Mouse (Mus musculus) hindbrain, embryonic 12.5 days (tissue): ENCODE results near the gene Vac14. TPM values are rescaled to one million over a fixed set of nuclear protein-coding genes. Genes with fewer than 3 reads are reported as not detected.

ENCODE experiments used
- ATAC-seq: fragments of 200-750 bp; cut with Nextera tagmentation; 2 replicates; pipeline ENCODE4 v1.8.0; 2017; ENCODE audit warnings: moderate TSS enrichment; ENCODE audit not compliant: low FRiP score
- H3K27ac ChIP-seq: fragments of 300-500 bp; sonication (generic); 2 replicates; pipeline ENCODE4 v1.5.1; 2016; ENCODE audit warnings: mild to moderate bottlenecking
- H3K27me3 ChIP-seq: fragments of 300-500 bp; sonication (generic); 2 replicates; pipeline ENCODE4 v1.6.1; 2016; ENCODE audit warnings: mild to moderate bottlenecking
- H3K36me3 ChIP-seq: fragments of 300-500 bp; sonication (generic); 2 replicates; pipeline ENCODE4 v1.6.1; 2016; ENCODE audit warnings: mild to moderate bottlenecking
- H3K4me1 ChIP-seq: fragments of 300-500 bp; sonication (generic); 2 replicates; pipeline ENCODE4 v1.6.1; 2016
- H3K4me2 ChIP-seq: fragments of 300-500 bp; sonication (generic); replicated peaks from 2 replicates; pipeline ENCODE4 v1.6.1; 2016; ENCODE audit warnings: mild to moderate bottlenecking
- H3K4me3 ChIP-seq: fragments of 300-500 bp; sonication (generic); 2 replicates; pipeline ENCODE4 v1.5.1; 2016; ENCODE audit warnings: mild to moderate bottlenecking
- H3K9ac ChIP-seq: fragments of 300-500 bp; sonication (generic); 2 replicates; pipeline ENCODE4 v1.6.1; 2016; ENCODE audit warnings: mild to moderate bottlenecking, moderate library complexity
- H3K9me3 ChIP-seq: fragments of 300-500 bp; sonication (generic); replicated peaks from 2 replicates; pipeline ENCODE4 v1.6.1; 2016; ENCODE audit warnings: mild to moderate bottlenecking
- WGBS: fragments of 180-500 bp; shearing (Covaris S2); methylation state at CpG from one replicate; pipeline ENCODE4 v1.1.7; 2016; 5-methylcytosine and 5-hydroxymethylcytosine counted together
- polyA plus RNA-seq: library from polyadenylated mRNA; unstranded; fragments of >200 nt; fragmentation: Nextera tagmentation; extraction: Ambion mirVana; gene quantifications from 2 replicates; pipeline ENCODE4 v1.2.1, GENCODE M21; 2016

Vac14 gene
- polyA plus RNA-seq: 29.5 and 29.7 TPM in 2 replicates

DNA sequence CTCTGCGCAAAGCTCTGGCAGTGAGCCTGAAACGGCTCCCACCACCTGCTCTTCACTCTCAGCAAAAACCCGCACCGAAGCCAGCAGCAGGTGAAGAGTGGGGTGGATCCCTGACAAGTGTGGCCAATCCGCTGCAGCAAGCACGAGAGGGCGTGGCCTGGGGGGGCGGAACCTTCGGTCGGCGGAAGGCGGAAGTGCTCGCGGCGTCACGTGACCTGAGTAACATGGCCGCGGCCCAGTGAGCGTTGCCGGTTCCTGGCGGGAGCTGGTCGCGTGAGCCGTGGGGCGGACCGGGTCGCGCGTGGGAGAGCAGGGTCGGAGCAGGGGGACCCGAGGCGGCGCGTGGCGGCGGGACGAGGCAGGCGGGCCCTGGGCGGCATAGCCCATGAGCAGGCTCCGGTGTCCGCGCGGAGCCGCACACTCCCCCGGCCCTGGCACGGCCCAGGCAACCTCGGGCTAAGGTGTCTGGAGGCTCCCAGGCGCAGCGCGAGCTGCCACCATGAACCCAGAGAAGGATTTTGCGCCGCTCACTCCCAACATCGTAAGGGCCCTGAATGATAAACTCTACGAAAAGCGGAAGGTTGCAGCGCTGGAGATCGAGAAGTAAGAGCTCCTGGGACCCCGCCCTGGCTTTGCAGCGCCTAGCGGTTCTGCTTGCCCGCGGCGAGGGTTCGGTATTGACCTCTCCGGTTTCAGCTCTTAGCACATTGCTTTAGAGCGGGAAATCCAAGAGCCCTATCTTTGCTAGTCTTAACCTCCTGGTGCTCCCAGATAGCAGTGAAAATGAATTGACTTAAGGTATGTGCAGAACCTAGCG, at the start of gene Vac14:
Gene Vac14 (plus strand): TSS at position 195 of the 817 bp plus-strand sequence.
- ATAC-seq: peak; percentile 96
- peaks cover 19% of the 10 kb centered on the region for H3K4me1 ChIP-seq
- no peaks in the 10 kb centered on the region for H3K9me3 ChIP-seq

DNA sequence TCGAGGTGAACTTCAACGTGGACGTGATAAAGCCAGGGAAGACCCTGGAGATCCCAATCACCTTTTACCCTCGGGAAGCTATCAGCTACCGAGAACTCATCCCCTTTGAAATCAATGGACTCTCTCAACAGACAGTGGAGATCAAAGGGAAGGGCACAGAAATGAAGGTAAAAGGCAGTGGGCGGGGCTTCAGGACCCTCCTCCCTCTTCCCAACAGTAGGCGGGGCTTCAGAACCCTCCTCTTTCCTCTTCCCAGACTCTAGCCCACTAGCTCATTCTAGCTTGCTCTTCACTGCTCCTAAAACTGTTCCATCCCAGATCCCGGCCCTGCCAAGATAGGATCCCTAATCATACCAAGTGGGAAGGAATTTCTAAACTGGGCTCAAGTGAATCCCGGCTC, 25.7 kb upstream of the Vac14 start:
- Histone ChIP-seq H3K9me3 (no peaks in the 10 kb centered on the region), H3K4me3 (no peak overlapping the region), H3K4me1 (no peaks in the 10 kb centered on the region), H3K27ac (no peak overlapping the region), H3K9ac (no peak overlapping the region), H3K36me3 (no peaks in the 10 kb centered on the region), H3K27me3 (no peaks in the 10 kb centered on the region), H3K4me2 (no peak overlapping the region)
- 75% methylated on average over 9 of the region's 9 CpGs for WGBS
- no peak for ATAC-seq

More for the DNA sequence above, at the start of gene Vac14:
- Histone ChIP-seq H3K36me3 (no peaks in the 10 kb centered on the region), H3K27ac (peak within 1 kb of the TSS; percentile 40; the same call in 1 of the 2 replicates), H3K4me3 (peak within 1 kb of the TSS; percentile 84), H3K4me2 (peak within 1 kb of the TSS; percentile 81), H3K27me3 (no peaks in the 10 kb centered on the region), H3K9ac (peak within 1 kb of the TSS; percentile 79)
- WGBS: under 1% methylated on average over 63 of the region's 67 CpGs

DNA sequence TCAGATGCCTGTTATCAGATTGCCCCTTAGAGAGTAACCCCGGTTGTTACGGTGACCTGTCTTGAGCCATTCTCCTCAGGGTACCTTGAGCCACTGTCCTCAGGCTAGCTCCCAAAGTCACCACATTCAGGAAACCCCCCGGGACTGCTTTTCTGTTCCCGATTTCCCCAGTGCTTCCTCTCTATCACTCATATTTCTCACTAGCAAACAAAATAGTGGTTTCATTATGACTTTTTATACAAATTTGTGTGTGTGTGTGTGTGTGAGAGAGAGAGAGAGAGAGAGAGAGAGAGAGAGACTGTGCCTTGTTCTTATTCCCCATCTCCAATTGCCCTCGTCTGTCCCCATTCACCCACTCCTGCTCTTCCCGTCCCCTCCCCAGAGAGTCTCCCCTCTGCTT, 24.2 kb upstream of the Vac14 start:
- H3K4me1 ChIP-seq: no peaks in the 10 kb centered on the region
- no peak for ATAC-seq
- no peak overlapping the region for H3K4me2 ChIP-seq
- no peak overlapping the region for H3K4me3 ChIP-seq
- H3K36me3 ChIP-seq: no peaks in the 10 kb centered on the region
- no peaks in the 10 kb centered on the region for H3K27me3 ChIP-seq
- WGBS: 77% methylated on average over 6 of the region's 6 CpGs
- H3K9ac ChIP-seq: no peak overlapping the region
- no peaks in the 10 kb centered on the region for H3K9me3 ChIP-seq
- no peak overlapping the region for H3K27ac ChIP-seq

DNA sequence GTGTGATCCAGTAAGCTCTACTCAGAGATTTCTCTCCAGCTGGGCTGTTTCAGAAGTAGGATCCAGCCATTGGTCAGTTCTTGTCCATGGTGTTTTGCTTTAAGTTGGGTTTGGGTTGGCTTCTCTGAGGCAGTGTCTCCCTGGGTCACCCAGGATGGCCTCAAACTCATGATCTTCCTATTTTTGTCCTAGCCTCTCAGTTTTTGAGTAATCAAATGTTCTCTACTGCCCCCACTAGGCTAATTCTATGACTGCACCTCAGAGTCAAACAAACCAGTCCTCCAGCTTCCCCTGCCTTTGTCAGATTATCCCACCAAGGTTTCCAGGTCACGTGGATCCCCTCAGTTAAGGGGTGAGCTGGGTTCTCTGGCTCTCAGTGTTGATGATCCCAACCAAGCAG, 13.8 kb upstream of the Vac14 start:
- Histone ChIP-seq H3K27me3 (no peaks in the 10 kb centered on the region), H3K4me2 (no peak overlapping the region)
- WGBS: 10% methylated on average over 1 of the region's 1 CpGs

DNA sequence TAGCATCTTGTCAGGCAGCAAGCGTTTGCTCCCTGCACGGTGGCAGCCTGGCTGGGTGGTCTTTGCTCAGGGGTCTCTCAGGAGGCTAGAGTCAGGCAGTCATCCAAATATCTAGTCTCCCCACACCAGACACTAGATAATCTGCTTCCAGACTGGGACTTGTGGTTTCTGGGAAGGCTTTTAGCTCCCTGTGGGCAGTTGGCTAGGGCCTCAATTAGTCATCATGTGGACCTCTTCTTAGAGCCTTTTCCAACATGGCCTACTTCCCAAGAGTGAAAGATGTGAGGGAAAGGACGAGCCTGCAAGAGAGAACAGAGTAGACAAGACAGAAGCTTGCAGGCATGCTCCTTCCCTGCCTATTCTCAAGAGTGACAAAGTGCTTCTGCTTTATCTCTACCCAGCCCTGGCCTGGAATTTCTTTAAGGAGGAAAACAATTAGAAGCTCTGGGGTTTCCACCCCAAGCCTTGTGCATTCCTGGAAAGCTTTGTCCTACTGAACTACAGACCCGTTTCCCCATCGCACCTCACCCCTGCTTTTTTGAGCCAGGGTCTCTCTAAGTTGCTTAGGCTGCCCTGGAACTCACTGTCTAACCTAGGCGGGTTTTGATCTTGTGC, 12.9 kb upstream of the Vac14 start:
- no peak overlapping the region for H3K4me3 ChIP-seq
- H3K27me3 ChIP-seq: no peaks in the 10 kb centered on the region
- no peaks in the 10 kb centered on the region for H3K36me3 ChIP-seq
- WGBS: 62% methylated on average over 6 of the region's 6 CpGs
- no peak overlapping the region for H3K27ac ChIP-seq
- ATAC-seq: no peak
- no peak overlapping the region for H3K9ac ChIP-seq
- H3K4me2 ChIP-seq: no peak overlapping the region
- H3K9me3 ChIP-seq: no peaks in the 10 kb centered on the region
- no peaks in the 10 kb centered on the region for H3K4me1 ChIP-seq

More for the DNA sequence above, 13.8 kb upstream of the Vac14 start:
- Histone ChIP-seq H3K4me3 (no peak overlapping the region), H3K27ac (no peak overlapping the region), H3K36me3 (no peaks in the 10 kb centered on the region), H3K9ac (no peak overlapping the region), H3K4me1 (no peaks in the 10 kb centered on the region), H3K9me3 (no peaks in the 10 kb centered on the region)
- ATAC-seq: no peak

DNA sequence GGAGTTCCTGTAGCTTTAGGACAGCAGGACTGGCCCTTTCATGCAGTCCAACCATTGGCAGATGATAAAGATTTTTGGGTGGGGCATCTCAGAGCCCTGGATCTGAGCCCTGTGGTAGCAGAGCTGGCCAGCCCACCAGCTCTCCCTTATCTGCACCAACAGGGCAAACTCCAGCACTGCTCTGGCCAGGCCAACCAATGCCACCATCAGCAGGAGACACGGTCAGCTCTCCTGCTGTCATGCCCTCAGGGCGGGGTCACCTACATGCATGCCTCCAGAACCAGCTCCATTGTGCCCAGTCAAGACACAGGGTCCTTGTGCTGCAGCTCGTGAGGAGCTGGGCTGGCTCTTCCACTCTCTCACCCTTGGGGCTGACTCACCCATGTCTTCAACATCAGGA, 2.7 kb upstream of the Vac14 start:
- no peaks in the 10 kb centered on the region for H3K27me3 ChIP-seq

DNA sequence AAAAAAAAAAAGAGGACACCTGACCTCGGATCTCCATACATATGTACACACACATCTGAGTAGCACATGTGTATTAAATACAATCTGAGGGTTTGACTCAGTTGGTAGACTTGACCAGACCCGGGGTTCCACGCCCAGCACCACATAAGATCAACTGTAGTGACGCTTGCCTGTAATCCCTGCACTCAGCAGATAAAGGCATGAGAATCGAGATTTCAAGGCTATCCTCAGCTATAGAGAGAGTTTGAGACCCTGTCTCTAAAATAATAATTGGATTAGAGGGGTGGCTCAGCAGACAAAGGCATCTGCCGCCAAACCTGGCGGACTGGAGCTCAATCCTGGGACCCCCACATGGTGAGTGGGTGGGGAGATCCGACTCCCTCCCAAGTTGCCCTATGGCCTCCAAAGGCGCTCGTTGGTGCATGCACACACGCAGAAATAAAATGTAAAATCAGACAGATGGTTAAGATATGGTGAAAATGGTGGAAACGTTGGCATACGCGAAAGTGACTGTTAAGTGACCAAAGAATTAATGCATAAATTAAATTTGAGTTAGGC, 505 bp upstream of the Vac14 start:
- Histone ChIP-seq H3K27ac (peak overlapping the region; percentile 40; the same call in 1 of the 2 replicates), H3K36me3 (no peaks in the 10 kb centered on the region), H3K4me3 (peak overlapping the region; percentile 84), H3K4me1 (peaks cover 19% of the 10 kb centered on the region), H3K27me3 (no peaks in the 10 kb centered on the region), H3K9me3 (no peaks in the 10 kb centered on the region), H3K4me2 (peak overlapping the region; percentile 81), H3K9ac (peak overlapping the region; percentile 79)
- 25% methylated on average over 14 of the region's 14 CpGs for WGBS
- ATAC-seq: peak; percentile 36; the same call in 1 of the 2 replicates

More for the DNA sequence above, 2.7 kb upstream of the Vac14 start:
- no peak overlapping the region for H3K4me2 ChIP-seq
- H3K27ac ChIP-seq: no peak overlapping the region
- no peaks in the 10 kb centered on the region for H3K9me3 ChIP-seq
- peaks cover 16% of the 10 kb centered on the region for H3K4me1 ChIP-seq
- no peaks in the 10 kb centered on the region for H3K36me3 ChIP-seq
- ATAC-seq: no peak
- no peak overlapping the region for H3K9ac ChIP-seq
- H3K4me3 ChIP-seq: no peak overlapping the region
- WGBS: 71% methylated on average over 3 of the region's 3 CpGs

DNA sequence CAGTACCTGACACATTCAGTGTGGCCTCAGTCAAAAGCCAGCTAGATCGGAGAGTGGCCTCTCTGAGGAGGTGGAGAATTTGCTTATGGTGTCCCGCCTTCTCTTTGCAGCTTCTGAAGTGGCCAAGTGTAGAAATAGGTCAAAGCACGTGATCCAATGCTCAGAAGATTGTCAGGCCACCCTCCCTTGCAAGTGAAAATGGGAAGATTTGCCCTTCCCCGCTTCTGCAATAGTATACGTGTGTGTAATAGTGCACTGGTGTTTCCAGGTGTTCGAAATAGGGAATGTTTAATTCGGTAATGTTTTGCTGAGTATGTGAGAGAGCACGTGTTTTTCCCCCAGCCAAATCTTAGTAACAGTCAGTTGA, 806 bp downstream of the Vac14 start:
- 28% methylated on average over 8 of the region's 8 CpGs for WGBS
- H3K4me2 ChIP-seq: peak overlapping the region; percentile 81
- no peaks in the 10 kb centered on the region for H3K9me3 ChIP-seq
- peak overlapping the region; percentile 79 for H3K9ac ChIP-seq
- peak overlapping the region; percentile 84 for H3K4me3 ChIP-seq
- H3K27me3 ChIP-seq: no peaks in the 10 kb centered on the region
- peaks cover 19% of the 10 kb centered on the region for H3K4me1 ChIP-seq
- ATAC-seq: no peak
- H3K27ac ChIP-seq: no peak overlapping the region
- H3K36me3 ChIP-seq: no peaks in the 10 kb centered on the region

DNA sequence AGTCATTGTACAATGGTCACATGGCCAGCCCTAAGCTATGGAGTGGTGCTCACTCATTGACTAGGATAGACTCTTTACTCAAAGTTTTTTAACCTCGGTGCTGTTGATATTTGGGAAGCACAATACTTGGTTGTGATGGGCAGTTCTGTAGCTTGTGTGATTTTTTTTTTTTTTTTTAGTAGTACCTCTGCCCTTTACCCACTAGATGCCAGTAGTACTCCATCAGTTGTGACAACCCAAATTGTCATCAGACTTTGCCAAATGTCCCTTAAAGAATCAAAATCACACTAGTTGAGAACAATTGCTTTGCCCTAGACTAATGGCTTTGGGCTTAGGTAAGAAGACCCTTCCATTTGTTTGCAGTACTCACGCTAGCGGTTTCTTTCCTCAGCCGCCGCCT, 1.5 kb downstream of the Vac14 start:
- Histone ChIP-seq H3K27me3 (no peaks in the 10 kb centered on the region), H3K4me2 (peak overlapping the region; percentile 81; the same call in 1 of the 2 replicates), H3K4me1 (peaks cover 19% of the 10 kb centered on the region), H3K27ac (no peak overlapping the region), H3K36me3 (no peaks in the 10 kb centered on the region), H3K9ac (no peak overlapping the region), H3K4me3 (peak overlapping the region; percentile 84; the same call in 1 of the 2 replicates), H3K9me3 (no peaks in the 10 kb centered on the region)
- no peak for ATAC-seq
- WGBS: 95% methylated on average over 5 of the region's 5 CpGs

DNA sequence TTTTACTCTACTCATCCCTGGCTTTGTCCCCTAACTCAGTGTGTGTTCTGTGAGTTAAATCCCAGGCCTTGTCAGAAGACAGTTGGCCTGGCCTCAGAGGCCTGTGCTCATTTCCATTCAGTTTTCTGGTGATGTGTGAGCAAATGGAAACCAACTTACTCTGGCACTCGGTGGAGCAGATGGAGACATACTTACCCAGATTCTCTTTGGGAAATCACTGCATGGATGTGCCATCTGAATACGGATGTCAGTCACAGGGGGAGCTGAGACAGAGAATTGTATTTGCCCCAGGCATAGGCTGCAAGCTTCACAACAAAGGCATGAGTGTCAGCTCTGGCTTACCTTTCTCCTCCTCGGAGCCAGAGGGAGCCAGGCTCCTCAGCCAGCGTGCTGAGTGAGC, 8.0 kb downstream of the Vac14 start:
- Histone ChIP-seq H3K36me3 (no peaks in the 10 kb centered on the region), H3K9me3 (no peaks in the 10 kb centered on the region), H3K4me2 (no peak overlapping the region), H3K4me1 (0 out of 2 replicates have a peak, but pooled peaks cover 3% of the 10 kb centered on the region), H3K9ac (no peak overlapping the region), H3K4me3 (no peak overlapping the region), H3K27me3 (no peaks in the 10 kb centered on the region), H3K27ac (no peak overlapping the region)
- 81% methylated on average over 4 of the region's 4 CpGs for WGBS
- no peak for ATAC-seq

DNA sequence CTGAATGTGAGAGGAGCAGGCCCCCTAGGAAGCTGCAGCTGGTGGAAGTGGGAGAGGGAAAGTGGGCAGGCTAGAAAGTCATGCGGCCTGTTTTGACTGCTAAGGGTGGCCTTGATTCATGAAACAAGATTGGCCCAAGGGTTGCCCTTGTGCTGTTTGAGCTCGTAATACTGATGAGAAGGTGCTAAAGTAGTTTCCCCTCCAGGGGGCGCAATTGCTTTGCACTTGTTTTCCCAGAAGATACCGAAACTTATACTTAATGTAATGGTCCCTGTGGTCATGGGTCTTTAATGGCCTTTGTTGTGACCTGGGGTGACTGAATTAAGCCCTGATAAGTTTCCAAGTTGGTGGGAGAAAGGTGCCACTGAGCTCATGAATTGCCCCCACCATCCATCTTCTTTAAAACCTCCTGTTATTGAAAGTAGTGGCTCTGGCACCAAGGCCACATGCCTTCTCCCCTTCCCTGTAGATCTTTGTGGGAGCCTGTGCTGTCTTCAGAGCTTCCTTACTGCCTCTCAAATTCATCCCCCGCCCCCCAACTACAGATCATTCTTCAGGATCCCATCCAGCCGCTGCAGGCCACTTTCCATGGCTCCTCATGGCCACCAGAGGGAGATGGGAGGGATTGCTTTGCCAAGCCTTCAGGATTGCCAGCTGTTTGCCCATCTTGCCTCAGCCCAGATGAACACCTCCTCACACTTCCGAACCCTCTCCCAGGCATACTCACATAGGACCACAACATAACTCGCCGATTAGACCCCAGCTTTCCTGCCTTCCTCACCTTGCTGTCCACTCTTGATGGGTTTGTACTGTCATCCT, 11.1 kb downstream of the Vac14 start:
- WGBS: 70% methylated on average over 9 of the region's 9 CpGs
- H3K27me3 ChIP-seq: no peaks in the 10 kb centered on the region
- H3K4me3 ChIP-seq: no peak overlapping the region
- no peaks in the 10 kb centered on the region for H3K9me3 ChIP-seq
- H3K27ac ChIP-seq: no peak overlapping the region
- H3K9ac ChIP-seq: no peak overlapping the region
- H3K36me3 ChIP-seq: peaks cover 27% of the 10 kb centered on the region
- no peak overlapping the region for H3K4me2 ChIP-seq
- 0 out of 2 replicates have a peak, but pooled peaks cover 3% of the 10 kb centered on the region for H3K4me1 ChIP-seq
- no peak for ATAC-seq

DNA sequence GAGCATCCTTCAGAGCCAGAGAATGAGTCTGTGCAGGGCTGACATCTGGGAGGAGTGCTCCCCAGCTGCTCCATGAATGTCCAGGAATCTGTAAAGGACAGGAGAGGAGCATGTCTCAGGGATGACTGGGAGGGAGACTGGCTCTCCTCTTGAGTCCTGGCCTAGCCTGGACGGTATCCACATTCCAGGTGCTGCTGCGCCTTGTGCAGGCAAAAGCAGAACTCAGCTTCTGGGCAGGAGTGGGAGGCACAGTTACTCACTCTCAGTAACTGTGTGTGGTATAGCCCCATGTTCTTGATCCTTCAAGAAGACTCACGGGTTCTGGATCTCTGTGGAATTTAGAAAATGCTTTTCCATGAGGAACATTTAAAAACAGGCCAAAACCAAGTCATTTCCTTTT, 11.7 kb downstream of the Vac14 start:
- WGBS: 91% methylated on average over 3 of the region's 3 CpGs
- no peak overlapping the region for H3K4me3 ChIP-seq
- no peak for ATAC-seq

More for the DNA sequence above, 11.7 kb downstream of the Vac14 start:
- no peak overlapping the region for H3K4me2 ChIP-seq
- no peaks in the 10 kb centered on the region for H3K27me3 ChIP-seq
- no peaks in the 10 kb centered on the region for H3K9me3 ChIP-seq
- peaks cover 33% of the 10 kb centered on the region for H3K36me3 ChIP-seq
- no peak overlapping the region for H3K9ac ChIP-seq
- H3K4me1 ChIP-seq: 0 out of 2 replicates have a peak, but pooled peaks cover 3% of the 10 kb centered on the region
- no peak overlapping the region for H3K27ac ChIP-seq
